Mouse (Mus musculus) right cerebral cortex, adult 2 months (tissue): ENCODE results near the gene Mrpl48.

Experiments used
- DNase-seq, 2 experiments: peaks; one replicate each; pipeline ENCODE4 v3.0.0; 2021 to 2022; ENCODE audit warnings: low spot score in 2 of 2

Mrpl48 gene

GRCm38 (mm10) chr7:100535831-100536230 lies 72.3 kb downstream of the Mrpl48 start:
- no peak for DNase-seq

- DNase-seq, result no peak
Observed at GRCm38 (mm10) chr7:100534216-100534615, 73.9 kb downstream of the Mrpl48 start.

- DNase-seq, result no peak
Observed at GRCm38 (mm10) chr7:100533503-100533902, 74.6 kb downstream of the Mrpl48 start.

- DNase-seq, result no peak
Observed at GRCm38 (mm10) chr7:100530766-100531165, 77.3 kb downstream of the Mrpl48 start.

- DNase-seq, result no peak
Observed at GRCm38 (mm10) chr7:100524669-100525068, 83.4 kb downstream of the Mrpl48 start.

- DNase-seq, result no peak
Observed at GRCm38 (mm10) chr7:100522222-100522621, 85.9 kb downstream of the Mrpl48 start.

- DNase-seq, result peak; percentile 72 to 88
Observed at GRCm38 (mm10) chr7:100520663-100521285, 87.3 kb downstream of the Mrpl48 start.

- no peak for DNase-seq
Observed at GRCm38 (mm10) chr7:100520204-100520603, 87.9 kb downstream of the Mrpl48 start.

- peak in 1 of 2 experiments; percentile 40 for DNase-seq
Observed at GRCm38 (mm10) chr7:100514573-100514972, 93.5 kb downstream of the Mrpl48 start, which contains the start of gene Dnajb13. Gene Dnajb13 (minus strand): TSS chr7:100514960.

GRCm38 (mm10) chr7:100511602-100512001 lies 96.5 kb downstream of the Mrpl48 start:
- no peak for DNase-seq

GRCm38 (mm10) chr7:100508670-100509069 lies 99.4 kb downstream of the Mrpl48 start:
- no peak for DNase-seq

GRCm38 (mm10) chr7:100506494-100506893 lies 101.6 kb downstream of the Mrpl48 start:
- no peak for DNase-seq

GRCm38 (mm10) chr7:100504740-100505487 lies 103.2 kb downstream of the Mrpl48 start:
- DNase-seq, result no peak

- no peak for DNase-seq
Observed at GRCm38 (mm10) chr7:100503076-100503475, 105.0 kb downstream of the Mrpl48 start.

GRCm38 (mm10) chr7:100502374-100502922 lies 105.7 kb downstream of the Mrpl48 start:
- no peak for DNase-seq

GRCm38 (mm10) chr7:100501844-100502373 lies 106.2 kb downstream of the Mrpl48 start:
- no peak for DNase-seq

- DNase-seq, result no peak
Observed at GRCm38 (mm10) chr7:100501027-100501843, 106.9 kb downstream of the Mrpl48 start.

GRCm38 (mm10) chr7:100500276-100500977 lies 107.7 kb downstream of the Mrpl48 start:
- DNase-seq, result no peak

GRCm38 (mm10) chr7:100499465-100499864 lies 108.6 kb downstream of the Mrpl48 start:
- no peak for DNase-seq

GRCm38 (mm10) chr7:100497982-100498381 lies 110.1 kb downstream of the Mrpl48 start:
- no peak for DNase-seq

GRCm38 (mm10) chr7:100497402-100497801 lies 110.7 kb downstream of the Mrpl48 start:
- no peak for DNase-seq
